Mouse (Mus musculus): ENCODE measurements around the gene Asxl1.

Asxl1 gene

GRCm38 (mm10) chr2:153345454-153346220, at the start of gene Asxl1:
Gene Asxl1 (plus strand): TSS chr2:153345829.
- DNase-seq = peak; percentile 97

GRCm38 (mm10) chr2:153297771-153298170, 47.9 kb upstream of the Asxl1 start:
- no peak for DNase-seq

- DNase-seq = no peak
Measured at GRCm38 (mm10) chr2:153298460-153298859, 47.2 kb upstream of the Asxl1 start.

DNA sequence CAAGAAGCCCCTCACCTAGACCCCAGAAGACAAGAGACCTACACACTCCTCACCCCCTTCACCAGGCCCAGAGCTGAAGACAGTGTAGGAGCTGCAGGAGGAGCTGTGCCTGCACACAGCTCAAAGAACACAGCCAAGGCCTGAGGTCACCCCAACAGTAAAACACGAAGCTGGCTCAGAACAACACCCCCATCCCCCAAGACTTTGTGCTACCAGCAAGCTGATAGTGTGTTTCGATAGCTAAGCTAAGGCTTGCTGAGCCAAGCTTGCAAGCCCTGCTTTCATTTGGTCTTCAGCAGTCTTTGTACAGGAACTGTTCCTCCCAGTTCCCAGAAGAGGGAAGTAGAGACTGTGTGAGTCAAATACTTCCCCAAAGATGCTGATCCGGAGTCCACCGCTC, 46.8 kb upstream of the Asxl1 start:
- DNase-seq = peak; percentile 8

DNA sequence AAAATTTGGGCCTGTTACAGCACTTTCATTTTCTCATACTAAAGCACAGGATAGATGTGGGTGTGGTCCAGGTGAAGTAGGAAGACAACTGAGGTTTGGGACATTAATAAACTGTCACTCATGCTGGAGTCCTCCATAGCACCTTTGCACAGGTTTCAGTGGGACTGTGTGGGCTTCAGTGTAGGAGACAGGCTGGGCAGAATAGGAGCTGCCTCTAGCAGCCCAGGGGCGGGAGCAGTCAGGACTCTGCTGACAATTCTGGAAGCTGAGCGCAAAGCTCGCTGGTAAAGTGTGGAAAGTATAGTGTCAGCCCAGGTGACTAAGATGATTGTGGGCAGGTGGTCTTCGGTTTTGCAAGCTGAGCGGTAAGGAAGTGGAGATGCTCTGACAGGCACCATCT, 44.5 kb upstream of the Asxl1 start:
- no peak for DNase-seq

DNA sequence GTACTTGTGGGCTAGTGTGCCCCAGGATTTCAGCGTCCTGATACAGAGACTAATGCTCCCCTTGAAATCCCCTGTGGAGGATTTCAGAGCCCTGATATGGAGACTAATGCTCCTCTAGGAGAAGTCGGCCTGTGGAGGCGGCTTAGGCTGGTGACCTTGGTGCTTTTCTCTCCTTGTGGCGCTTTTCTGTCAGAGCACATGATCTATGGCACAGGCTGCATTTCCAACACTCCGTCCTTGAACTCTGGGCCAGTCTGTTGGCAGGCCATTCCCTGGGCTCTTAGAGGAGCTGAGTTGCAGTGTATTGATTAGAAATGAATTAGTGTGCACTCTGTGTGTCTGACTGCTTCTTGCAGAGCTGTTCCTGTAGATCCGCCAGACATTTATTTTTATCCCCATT, 40.4 kb upstream of the Asxl1 start:
- DNase-seq = no peak

DNA sequence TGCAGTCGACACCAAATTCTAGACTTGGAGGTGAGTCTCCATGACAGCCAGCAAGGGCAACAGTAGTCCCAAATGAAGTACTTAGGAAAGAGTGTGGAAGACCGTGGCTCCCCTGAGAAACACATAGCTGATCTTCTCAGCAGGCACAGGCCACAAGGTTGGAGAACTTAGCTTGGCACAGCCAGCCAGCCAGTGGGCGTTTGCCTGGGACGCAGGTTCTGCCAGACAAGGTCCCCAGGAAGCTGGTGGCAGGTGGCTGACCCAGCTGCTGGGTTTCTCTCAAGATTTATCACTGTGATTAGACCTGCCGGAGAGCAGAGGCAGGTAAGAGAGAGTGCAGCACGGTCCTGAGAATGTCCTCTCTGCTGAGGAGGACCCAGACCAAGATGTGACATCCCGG, 37.0 kb upstream of the Asxl1 start:
- DNase-seq = no peak

DNA sequence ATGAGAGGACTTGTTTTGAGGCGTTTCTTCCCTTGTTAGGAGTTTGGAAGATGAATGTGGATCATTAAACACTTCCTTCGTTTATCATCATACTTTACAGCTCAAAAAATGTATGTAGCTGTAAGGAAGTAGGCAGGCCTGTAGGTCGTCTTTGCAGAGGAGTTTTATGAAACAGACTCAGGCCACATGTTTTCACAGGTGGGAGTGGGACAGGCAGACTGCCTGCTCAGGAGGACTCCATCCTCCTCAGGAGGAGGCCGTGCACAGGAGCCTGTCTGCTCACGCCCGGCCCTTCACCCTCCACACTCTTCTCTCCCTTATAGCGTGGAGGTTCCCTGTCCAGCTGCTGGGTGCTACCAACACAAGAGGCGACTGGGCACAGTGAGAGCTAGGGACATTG, 36.5 kb upstream of the Asxl1 start:
- DNase-seq = no peak

- no peak for DNase-seq
Measured at GRCm38 (mm10) chr2:153310228-153310627, 35.4 kb upstream of the Asxl1 start.

DNA sequence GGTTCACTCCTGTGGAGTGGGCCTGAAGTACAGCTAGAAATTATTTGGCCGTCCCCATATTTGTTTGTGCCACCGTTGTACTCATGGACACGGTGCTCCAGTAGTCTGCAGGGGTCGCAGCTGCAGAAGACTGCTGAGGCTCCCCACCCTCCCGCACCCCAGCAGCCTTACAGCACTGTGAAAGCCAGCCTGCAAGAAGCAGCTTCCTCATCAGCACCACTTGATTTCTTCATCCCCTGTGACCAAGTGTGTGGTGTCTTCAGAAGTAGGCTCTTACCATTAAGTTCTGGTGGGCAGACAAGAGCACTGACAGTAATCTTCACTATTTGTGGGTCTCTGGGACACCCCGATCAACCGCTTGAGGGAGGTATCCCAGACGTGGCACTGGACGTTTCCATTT, 32.7 kb upstream of the Asxl1 start:
- no peak for DNase-seq

DNA sequence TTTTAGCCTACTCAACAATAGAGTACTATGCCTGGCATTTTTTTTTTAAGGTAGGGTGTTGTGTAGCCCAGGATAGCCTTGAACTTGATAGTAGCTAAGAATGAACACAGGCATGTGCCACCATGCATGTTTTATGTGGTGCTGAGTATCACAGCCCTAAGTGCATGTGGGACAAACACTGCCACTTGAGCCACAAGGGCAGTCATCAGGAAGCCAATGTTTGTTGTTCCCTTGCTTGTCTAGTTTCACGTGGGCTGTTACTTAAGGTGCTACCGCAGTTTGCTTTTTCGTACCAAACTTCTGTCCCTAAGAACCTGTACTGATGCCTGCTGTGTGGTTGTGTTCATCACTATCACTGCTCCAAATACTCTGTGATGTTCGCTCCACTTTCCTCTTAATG, 27.2 kb upstream of the Asxl1 start:
- no peak for DNase-seq

DNA sequence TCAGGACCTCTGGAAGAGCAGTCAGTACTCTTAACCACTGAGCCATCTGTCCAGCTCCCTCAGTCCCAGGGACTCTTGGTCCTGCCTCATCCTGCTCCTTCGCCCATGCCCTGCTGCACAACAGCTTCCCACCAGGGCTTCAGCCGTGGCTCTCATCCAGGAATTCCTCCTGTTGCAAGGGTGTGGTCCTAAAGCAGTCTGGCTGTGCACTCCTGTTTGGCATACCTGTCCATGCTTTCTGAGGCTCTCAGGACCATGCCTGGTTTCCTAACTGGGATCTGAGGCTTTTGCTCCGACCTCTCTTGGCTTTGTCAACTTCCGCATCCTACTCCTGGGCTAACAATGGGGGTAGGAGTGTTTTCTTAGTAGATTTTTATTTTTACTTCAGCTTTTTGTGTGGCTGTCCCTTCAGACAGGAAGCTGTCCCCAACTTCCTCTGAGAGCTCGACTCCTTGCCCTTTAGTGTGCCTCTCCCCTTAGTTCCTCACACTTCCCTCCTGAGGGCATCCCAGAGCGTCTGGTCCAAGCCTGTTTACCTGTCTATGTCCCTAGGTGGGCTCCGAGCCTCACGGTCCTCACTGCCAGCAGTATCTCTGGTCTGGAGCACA, 26.5 kb upstream of the Asxl1 start:
- DNase-seq = peak; percentile 53

DNA sequence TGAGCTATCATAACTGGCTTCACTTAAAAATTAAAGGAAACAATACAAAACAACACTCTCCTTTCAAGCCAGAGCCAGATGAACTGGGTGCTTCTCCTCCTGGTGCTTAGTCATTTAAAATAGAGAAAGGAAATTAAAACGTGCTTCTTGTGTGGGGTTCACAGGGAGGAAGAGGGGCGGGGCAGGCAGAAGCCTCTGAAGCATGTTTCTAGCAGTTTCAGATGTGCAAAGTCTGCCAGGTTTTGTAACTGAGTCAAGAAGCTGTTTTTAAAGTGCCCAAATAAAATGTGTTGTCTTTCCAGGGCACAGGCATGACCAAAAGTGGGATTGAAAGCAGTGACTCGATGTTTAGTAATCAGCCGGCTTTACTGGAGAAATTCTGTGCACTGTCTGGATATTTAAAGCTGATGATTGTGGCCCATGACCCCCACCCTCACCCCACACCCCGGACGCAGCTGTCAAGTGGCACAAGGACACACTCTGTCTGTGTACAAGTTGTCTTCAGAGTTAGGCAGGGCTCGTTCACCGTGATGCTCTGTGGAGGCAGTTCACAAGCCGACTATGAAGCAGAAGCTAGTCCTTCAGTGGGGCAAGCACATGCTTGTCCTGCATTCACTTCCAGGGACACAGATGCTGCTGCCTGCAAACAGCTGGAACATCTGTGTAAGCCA, 19.8 kb upstream of the Asxl1 start:
- DNase-seq = no peak

- no peak for DNase-seq
Measured at GRCm38 (mm10) chr2:153332271-153332670, 13.4 kb upstream of the Asxl1 start.

- DNase-seq = peak; percentile 43
Measured at GRCm38 (mm10) chr2:153332981-153333380, 12.6 kb upstream of the Asxl1 start.

DNA sequence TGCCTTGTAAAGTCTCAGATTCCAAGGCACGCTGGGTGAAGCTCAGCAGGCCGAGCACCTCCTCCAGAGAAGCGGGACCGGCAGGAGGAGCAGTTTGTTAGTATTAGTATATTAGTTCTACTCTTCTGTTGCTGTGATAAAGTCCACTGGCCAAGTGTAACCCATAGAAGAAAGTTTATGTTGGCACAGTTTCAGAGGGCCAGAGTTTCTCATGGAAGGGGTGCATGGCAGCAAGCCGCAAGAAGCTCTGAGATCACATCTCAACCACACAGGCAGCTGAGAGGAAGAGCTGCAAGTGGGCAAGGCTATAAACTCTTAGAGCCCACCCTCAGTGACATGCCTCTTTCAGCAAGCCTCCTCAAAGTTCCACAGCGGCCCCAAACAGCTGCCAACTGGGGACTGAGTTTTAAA, 11.8 kb upstream of the Asxl1 start:
- peak; percentile 52 for DNase-seq

DNA sequence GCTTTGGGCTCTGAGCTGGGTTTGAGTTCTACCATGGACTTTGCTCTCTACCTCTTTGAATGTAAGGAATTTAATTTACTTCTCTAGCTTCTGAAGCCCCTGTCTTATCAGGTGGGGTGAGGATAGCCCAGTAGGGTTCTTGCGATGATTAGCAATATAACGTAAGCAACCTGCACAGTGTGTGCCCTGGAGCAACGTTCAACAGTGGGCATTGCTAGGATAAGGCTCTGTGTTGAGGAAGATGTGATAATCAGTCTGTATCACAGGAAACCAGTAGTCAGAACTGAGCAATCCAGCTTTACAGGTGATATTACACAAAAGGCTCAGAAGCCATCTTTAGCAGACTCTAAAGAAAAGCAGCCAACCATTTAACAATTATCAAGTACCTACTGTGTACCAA, 11.3 kb upstream of the Asxl1 start:
- DNase-seq = no peak

DNA sequence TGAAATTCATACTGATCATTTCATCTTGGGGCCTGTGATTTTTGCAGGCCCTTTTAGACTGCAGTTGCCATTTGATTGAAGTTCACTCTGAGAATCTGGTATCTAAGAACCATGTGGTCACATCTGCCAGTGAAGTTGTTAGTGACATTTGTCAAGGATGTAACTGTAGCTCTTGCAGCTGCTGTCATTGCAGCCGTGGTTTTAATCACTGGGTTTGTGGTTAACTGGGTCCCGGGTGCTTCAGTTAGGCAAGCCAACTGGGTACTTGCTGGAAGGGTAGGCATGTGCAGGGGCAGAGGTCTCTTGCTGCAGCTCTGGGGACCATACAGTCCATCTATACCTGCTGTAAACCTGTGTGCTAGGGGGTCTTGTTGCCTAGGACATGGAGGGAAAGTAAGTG, 9.5 kb upstream of the Asxl1 start:
- no peak for DNase-seq

DNA sequence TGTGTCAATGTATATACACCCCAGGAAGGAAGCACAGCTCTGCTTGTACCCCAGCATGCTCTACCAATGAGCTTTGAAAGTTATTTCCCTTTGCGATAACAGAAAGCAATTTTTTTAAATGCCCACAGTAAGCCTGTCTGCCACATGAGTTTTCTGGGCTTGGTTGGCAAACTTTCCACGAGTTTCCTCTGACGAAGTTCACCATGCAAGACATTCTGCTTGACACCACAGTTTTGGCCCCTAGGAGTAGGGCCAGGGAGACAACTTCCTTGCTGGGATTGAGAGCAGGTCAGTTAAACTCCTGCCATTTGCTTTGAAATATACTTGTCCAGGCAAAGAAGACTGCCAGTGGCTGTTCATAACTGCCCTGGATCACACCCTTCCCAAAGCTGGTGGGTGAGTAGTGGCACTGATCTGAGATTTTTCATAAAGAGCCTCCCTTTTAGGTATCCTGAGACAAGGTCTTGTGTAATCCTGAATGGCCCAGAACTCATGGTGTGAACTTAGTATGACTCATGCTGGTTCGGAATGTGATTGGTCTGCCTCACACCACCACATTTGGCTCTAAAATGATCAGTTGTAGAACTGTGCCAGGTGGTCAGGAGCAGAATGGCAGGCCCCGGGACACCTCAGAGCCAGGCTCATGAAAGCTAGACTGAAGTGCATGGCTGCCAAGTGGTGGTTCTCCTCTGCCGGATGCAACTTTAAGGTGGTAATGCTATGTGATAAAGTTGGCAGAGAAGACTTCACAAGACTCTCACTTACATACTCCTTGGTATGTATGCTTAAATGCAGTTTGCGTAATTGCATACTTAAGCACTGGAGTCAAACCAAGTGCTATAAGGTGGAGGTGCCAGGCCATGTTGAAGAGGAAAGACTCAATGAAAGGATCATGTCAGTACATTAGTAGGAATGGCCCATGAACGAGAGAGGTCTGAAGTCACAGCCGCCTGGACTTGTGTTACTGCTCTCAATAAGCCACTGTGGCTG, 7.0 kb upstream of the Asxl1 start:
- no peak for DNase-seq

DNA sequence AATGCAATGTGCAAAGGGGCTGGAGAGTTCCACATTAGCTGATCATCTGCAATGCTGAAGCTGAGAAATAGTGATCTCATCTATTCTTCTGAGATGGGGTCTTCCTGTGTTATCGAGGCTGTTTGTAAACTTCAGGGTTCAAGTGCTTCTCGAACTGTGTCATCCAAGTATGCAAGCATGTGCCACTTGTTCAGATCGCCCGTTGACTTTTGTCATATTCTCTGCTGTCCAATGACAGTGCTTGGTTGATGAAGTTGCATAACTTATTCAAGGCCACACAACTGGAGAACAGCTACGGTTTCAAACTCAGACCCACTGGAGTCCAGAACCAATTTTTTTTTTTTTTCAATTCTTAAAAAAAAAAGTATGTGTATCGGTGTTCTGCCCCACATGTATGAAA, 3.5 kb upstream of the Asxl1 start:
- no peak for DNase-seq

DNA sequence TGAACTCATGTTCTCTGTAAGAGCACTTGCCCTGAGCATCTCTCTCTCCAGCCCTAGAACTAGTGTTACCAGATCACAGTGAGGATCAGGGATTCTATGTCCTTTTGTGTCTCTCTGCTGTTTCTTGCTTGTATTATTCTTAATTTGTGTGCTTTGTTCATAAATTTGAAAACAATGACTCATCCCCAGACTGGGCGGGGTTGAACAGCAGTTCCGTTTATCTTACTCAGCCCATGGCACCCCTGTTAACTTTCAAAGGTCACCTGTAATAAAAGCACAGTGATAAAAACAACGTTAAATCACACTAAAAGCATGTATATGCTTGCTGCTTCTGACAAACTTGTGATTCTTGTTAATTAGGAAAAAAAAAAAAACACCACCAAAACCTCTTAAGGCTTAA, 3.0 kb upstream of the Asxl1 start:
- DNase-seq = no peak

DNA sequence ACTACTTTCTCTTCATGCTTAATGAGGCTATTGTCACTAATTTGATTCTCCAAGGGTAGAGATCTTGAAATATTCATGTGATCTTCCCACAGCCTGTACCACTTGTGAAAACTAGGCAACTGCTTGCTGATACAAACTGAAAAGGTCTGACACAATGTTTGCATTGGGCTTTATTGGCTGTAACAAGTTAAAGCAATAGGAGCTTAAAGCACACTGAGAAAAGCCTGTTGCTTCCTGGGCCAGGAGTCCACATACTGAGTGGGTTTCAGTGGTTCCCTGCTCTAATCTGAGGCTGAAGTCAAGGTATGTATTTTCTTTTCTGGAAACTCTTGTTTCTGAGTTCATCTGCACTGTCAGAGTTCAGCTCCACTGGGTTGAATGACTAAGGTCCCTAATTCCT, 2.4 kb upstream of the Asxl1 start:
- DNase-seq = no peak

GRCm38 (mm10) chr2:153345071-153345453, 567 bp upstream of the Asxl1 start:
- no peak for DNase-seq
